Mouse (Mus musculus) layer of hippocampus, adult 9-11 months (tissue): Measurements from ENCODE around the gene Fam221a.
"Not testable (repeated sequence)": the region's sequence is repeated elsewhere in the genome, so short reads cannot be mapped to it uniquely, and the experiment has no call there.

Source experiments
- DNase-seq: peaks from one replicate; pipeline ENCODE4 v3.0.0; 2022

The Fam221a gene

GRCm38 (mm10) chr6:49394276-49394675 lies 26.7 kb downstream of the Fam221a start:
- DNase-seq: no peak

DNA sequence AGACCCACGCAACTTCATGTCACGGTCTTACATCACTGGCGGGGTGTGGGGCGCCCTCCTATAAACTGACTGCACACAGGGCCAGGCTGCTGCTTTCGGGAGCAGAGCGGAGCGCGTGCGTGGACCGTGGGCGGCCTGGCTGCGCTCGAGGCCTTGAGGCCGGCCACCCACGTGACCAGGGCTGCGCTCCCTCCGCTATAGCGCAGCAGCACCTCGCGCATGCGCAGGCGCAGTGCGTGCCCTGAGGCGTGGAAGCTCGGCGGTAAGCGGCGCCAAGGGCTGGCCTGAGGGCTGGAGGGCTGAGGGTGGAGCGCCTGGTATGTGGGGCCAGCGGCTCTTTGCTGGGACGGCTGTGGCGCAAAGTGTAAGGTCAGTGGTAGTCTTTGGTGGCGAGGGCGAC lies 27.8 kb downstream of the Fam221a start, which contains the start of gene Stk31:
Gene Stk31 (plus strand): TSS at position 289 of the 400 bp plus-strand sequence.
- peak; percentile 13 for DNase-seq

DNA sequence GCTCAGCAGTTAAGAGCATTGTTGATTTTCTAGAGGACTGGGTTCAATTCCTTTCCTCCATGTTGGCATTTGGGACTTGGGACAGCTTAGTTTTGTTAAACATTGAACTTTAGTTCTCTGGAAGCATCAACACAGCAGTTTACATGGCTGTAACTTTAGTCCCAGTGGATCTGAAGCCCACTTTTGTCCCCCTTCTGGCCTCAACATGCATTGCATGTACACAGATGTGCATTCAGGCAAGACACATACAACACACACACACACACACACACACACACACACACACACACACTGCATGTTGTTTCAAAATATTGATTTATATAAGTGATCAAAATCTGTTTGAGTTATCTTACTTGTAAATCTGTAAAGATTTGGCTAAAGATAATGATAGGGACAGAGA lies 29.9 kb downstream of the Fam221a start:
- DNase-seq: no peak

- DNase-seq: no peak
Observed at GRCm38 (mm10) chr6:49398365-49398764, 30.8 kb downstream of the Fam221a start.

- DNase-seq: no peak
Observed at GRCm38 (mm10) chr6:49410830-49411229, 43.3 kb downstream of the Fam221a start.

DNA sequence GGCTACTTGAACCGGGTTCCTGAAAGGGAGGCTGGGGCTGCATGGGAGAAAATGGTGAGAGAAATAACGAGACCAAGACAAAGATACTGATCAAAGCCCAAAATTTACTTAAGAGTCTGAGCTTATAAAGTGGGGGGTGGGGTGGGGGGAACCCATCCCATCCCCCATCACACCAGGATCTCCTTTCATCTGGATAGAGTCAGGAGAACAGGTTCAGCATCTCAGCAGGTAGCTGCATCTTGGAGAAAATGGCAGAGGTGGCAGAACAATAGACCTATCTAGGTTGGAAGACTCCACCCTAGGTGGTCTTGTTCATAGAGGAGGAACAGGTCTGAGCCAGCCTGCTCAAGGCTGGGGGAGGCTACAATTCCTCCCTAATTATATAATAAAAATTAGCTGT lies 45.4 kb downstream of the Fam221a start:
- not testable (repeated sequence) for DNase-seq

DNA sequence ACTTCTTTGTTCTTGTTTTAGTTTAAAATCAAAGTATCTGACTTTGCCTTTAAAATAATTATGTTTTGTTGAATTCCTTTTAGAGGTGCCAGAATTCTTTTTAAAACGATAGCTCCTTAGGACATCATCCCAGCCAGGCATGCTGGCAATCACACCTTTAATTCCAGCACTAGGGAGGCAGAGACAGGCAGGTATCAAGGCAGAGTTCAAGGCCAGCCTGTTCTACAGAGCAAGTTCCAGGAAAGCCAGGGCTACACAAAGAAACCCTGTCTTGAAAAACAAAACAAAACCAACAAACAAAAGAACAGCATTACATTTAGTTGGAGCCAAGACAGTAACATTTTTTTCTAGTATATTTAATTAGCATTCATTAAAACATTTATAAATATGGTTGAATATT lies 48.4 kb downstream of the Fam221a start:
- no peak for DNase-seq

DNA sequence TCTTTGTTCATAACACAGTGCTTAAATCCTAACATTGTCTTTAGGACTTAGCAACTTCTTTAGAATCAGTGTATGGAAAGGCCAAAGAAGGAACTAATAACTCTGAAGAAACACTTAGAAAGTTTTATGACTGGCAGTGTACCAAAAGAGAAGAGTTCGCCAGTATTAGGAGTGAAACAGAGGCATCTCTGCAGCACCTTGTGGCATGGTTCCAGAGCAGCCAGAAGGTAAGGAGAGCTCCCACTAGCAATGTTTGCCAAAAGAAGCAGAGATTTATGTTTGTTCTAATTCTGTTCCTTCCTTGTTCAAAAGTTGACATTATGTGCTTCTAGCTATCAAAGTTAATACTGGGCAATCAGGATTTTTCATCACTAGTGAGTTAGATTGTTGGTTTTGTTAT lies 69.8 kb downstream of the Fam221a start:
- peak; percentile 6 for DNase-seq
